Mouse (Mus musculus) adrenal gland, adult (tissue): Measurements from ENCODE around the gene Gm45785.

Source experiments
- DNase-seq, 2 experiments: peaks; one replicate each; pipeline ENCODE4 v3.0.0; 2022 to 2023; ENCODE audit warnings: low spot score in 1 of 2; ENCODE audit not compliant: inconsistent age in 2 of 2

Gene Gm45785

DNA sequence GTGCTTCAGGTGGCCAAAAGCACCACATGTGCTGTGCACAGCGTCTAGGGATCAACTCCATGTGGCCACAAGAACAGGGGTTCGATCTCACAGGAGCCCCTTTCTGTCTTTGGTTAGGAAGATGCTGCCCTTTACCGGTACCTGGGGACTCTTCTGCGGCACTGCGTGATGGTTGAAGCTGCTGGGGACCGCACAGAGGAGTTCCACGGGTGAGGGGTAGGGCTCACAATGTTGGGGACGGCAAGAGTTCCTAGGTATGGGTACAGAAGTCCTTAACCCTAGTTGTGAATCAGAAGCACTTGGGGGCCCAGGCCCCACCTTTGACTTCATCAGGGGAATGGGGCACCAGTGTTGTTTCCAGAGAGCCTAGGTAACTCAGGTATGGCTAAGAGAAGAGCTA, 2.6 kb upstream of the Gm45785 start:
- no peak for DNase-seq

- DNase-seq: no peak
Observed at GRCm38 (mm10) chr7:140857550-140858505, 1.7 kb upstream of the Gm45785 start, which contains the start of gene Bet1l. Bet1l (minus strand) TSS chr7:140857577.

DNA sequence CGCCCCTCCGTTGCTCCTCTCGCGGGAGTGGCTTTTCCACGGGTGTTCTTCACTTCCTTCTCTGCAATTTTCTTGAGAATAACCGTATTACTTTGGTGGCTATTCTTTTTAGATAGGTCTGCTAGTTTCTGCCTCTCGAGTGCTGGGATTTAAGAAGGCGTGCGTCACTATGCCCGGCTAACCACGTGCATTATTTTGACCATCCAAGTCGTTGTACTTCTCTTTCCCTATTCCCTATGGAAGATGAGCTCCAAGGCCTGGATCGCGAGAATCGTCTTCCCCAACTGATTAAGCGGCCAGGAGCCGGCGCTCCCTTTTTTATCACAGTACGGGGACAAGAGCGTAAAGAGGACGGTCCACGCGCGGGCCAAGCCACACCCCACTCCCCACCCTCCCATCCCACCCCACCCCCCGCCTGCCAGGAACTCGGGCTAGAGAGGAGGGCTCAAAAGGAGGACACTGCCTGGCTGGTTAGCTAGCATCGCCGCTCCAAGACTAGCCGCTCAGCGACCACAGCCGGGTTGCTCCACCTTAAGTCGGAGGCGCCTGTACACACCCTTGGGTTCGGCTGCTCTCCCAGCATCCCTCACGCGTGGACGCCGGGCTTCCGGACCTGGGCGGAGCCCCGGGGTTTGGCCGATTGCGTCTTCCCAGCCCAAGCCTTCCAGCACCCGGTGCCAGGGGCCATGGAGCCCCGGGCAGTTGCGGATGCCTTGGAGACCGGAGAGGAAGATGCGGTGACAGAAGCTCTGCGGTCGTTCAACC, 836 bp upstream of the Gm45785 start, which contains the start of gene Ric8a:
Gene Ric8a (plus strand): TSS at position 173 of the 765 bp plus-strand sequence.
- DNase-seq: peak; percentile 95 to 97

DNA sequence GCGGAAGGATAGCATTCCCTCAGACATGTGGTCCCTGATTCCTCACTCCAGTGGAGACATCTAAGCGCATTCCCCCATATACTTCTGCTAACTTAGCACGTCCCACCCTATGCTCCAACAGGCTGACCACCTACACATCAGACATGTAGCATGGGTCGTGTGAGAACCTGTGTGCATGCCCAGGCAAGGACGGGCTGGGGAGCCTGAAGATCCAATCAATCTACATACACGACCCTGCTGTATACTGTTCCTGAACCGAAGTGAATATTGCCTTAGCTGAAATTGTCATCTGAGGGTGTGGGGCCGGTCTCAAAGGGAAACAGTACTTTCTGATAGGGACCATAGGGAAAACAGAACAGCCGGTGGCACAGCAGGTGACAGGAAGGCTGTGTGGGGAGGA, 950 bp downstream of the Gm45785 start:
- no peak for DNase-seq

DNA sequence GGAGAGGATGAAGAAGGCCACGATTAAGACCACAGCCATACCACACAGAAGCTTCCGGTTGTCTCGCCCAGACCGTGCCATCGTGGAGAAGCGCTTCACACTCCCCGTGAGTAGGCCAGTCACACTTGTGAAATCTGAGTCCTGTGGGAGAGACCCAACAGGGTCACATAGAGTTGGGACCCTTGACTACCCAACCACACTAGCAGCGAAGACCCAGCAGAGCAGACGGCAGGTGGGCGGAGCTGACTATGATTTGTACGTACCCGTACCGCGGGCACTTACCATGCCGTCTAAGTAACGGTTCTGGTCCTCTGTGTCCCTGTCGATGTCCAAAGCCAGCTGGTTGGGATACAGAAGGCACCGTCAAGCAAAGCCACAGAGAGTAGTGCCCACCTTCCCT, 1.6 kb downstream of the Gm45785 start:
- DNase-seq: peak in 1 of 2 experiments; percentile 47

DNA sequence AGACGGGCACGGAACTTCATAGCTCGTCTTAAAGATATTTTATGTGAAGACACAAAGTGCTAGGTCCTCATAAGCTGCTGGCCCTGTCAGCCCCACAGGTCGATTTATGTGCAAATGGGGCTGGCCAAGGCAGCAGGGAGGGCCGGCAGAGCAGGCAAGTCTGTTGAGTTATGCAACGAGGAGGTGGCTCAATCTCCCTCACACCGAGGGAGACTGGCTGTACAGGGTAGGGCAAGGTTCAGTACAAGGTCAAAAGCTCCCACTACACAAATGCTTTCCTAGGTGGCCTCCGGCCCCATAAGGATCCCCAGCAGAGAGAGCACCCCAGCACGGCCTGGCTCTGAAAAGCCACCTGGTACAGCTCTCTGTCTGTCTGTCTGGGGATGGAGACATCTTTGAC, 2.7 kb downstream of the Gm45785 start:
- peak; percentile 71 to 87 for DNase-seq

- peak; percentile 70 to 86 for DNase-seq
Observed at GRCm38 (mm10) chr7:140851916-140852315, 4.2 kb downstream of the Gm45785 start.

- DNase-seq: no peak
Observed at GRCm38 (mm10) chr7:140848591-140848990, 7.5 kb downstream of the Gm45785 start.

DNA sequence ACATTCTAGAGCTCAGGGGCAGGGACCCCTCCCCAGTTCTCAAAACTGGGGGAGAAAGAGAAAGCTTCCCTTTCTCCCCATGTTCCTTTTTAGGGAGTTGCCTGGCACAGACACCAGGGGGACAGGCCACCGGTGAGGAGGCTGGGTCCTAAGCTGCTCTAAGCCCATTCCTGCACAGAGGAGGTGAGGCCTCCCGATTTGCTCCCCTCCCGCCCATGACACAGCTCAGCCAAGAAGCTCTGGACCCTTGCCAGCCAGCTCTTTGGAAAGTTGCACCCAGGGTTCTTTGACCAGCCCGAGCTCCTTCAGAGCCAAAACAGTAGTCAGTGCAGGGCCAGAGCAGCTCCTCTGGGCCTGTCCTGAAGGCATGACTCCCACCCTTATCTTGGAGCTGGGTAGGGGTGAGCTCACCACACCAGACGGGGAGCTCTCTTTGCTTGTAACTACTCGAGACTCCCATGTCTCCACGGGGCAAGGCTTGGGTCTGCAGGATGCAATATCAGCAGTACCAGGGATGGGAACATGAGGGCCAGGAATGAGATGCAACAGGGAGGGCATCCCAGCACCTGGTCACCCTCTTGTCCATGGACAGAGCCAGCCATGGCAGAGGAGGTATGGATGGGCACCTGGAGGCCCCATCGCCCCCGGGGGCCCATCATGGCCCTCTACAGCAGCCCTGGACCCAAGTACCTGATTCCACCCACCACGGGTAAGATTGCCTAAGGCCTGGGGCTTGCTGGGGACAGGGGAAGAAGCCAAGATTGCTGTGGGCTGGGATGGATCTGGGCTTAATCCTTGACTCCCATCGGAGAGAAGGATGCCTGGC, 8.2 kb downstream of the Gm45785 start, which contains the start of gene Odf3:
Gene Odf3 (plus strand): TSS at position 51 of the 826 bp plus-strand sequence.
- peak; percentile 82 to 93 for DNase-seq

- DNase-seq: peak in 1 of 2 experiments; percentile 76
Observed at GRCm38 (mm10) chr7:140846676-140847075, 9.5 kb downstream of the Gm45785 start.

DNA sequence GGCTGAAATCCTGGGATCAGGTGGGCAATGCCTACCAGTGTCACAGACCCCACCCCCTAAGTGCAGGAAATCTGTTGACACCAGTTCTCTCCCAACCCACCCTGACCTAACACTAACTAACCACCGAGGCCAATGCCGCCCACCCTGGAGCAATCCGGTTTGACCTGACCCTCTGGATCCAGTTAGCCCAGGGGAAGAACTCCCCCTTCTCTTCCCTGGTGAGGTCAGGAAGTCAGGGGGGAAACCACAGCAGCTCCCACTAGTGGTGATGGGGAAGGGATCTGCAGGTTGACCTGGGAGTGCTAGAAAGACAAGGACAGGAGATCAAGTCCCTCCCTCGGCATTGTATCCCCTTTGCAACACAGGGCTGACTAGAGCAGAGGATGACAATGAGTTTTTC, 10.4 kb downstream of the Gm45785 start:
- DNase-seq: peak in 1 of 2 experiments; percentile 46

GRCm38 (mm10) chr7:140844905-140845665, 11.0 kb downstream of the Gm45785 start, which contains the start of gene Scgb1c1:
Scgb1c1 (plus strand) TSS chr7:140845547.
- peak; percentile 88 to 97 for DNase-seq

DNA sequence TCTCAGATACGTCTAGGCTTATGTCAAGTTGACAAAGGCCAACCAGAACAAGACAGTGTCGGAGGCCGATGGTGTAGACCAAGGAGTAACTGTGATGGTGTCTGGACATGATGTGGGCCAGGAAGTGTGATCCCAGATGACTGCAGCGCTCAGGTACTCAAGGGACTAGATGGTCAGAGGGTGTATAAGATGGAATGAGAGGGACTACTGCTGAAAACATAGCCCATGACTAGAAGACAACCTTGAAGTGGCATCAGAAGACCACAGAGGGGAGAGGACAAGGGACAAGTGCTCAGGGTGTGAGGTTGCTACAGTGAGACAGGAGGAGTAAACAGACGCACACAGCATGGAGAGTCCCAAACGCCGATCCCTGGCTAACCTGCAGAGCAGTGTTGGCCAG, 12.3 kb downstream of the Gm45785 start:
- DNase-seq: no peak

- peak in 1 of 2 experiments; percentile 1 for DNase-seq
Observed at GRCm38 (mm10) chr7:140840750-140841735, 15.1 kb downstream of the Gm45785 start.

DNA sequence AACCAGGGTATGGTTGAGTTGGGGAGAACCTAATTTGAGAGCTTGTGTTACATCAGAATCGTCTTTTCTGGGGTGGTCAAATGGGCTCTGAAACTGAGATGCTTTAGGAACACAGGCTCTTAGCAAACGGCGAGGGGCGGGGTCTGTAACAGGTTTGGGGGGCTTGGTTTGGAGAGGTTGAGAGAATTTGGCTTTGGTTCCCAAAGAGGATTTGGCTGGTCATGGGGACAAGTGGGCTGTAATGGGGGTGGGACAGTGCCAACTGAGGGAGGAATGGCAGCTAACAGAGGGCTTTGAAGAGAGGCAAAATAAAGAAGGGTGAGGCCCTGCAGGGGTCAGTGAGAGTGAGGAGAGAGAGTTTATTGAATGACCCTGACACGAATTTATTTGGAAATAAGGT, 16.6 kb downstream of the Gm45785 start:
- DNase-seq: peak in 1 of 2 experiments; percentile 2

- DNase-seq: peak; percentile 4 to 24
Observed at GRCm38 (mm10) chr7:140836243-140837115, 19.7 kb downstream of the Gm45785 start.

GRCm38 (mm10) chr7:140835758-140836087, 20.4 kb downstream of the Gm45785 start:
- no peak for DNase-seq
